Mouse (Mus musculus) liver, embryonic 14.5 days (tissue): ENCODE data around the gene Grm7.

Source experiments
- CTCF ChIP-seq: IDR thresholded peaks from 2 replicates; pipeline ENCODE4 v1.5.1; 2016; ENCODE audit warnings: antibody characterized with exemption, low read depth, control low read depth
- EP300 ChIP-seq: IDR thresholded peaks from 2 replicates; pipeline ENCODE4 v1.6.1; 2016; ENCODE audit warnings: antibody characterized with exemption, low read depth

- no peak for TF ChIP-seq CTCF
- TF ChIP-seq EP300, result no peak
Measured at GRCm38 (mm10) chr6:110812214-110812613, 166.8 kb downstream of the Grm7 start.
